Mouse (Mus musculus) thymus, postnatal 4 days (tissue): ENCODE measurements at regions not wholly inside any gene's neighbourhood (a gene's known extent, or its start where the extent isn't known, plus 50 kb on each side); places are given as distances from the start of the nearest gene placed in this dataset.

Source experiments
- DNase-seq: peaks from one replicate; pipeline ENCODE4 v3.0.0; 2021

DNA sequence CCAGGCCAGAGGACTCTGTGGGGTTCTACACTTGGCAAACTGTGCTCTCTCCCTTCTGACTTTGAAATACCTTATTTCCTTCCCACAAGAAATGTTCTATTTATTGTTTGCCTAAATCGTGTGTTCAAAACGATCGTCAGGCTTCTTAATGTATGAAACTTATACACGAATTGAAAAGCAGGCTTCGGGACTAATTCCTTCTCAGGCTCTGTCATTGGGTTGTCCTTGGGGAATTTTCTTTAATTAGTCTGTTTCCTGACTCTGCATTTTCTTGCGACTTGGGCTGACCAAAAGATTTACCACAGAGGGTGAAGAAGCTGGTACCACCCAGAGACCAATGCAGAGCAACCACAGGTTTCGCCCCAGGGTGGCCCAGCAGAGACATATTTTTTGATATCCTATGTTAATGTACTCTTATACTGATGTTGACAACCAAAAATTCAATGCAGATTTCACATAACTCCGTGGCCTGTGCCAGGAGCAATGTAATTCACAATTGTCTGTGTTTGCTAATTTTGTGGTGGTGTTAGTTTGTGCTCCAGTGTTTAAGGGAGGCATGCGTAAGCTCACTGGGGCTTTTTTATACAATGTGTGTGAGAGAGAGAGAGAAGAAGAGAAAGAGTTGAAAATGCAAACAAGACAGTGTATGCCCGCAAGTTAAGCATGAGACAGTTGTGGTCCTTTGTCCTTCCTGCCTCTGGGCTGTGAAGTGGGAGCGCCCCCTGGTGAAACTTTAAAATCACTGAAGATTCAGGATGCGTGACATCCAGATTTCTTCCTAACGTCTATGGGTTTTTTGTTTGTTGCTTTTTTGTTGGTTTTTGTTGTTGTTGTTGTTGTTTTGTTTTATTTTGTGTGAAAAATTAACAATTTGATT lies 452.7 kb downstream of the Sox2 start:
- DNase-seq, result peak; percentile 75

- DNase-seq, result no peak
Observed at GRCm38 (mm10) chr3:35104884-35105283, 454.7 kb downstream of the Sox2 start.

GRCm38 (mm10) chr3:35106097-35106496 lies 455.9 kb downstream of the Sox2 start:
- DNase-seq, result no peak

GRCm38 (mm10) chr3:35133477-35133876 lies 483.3 kb downstream of the Sox2 start:
- no peak for DNase-seq

DNA sequence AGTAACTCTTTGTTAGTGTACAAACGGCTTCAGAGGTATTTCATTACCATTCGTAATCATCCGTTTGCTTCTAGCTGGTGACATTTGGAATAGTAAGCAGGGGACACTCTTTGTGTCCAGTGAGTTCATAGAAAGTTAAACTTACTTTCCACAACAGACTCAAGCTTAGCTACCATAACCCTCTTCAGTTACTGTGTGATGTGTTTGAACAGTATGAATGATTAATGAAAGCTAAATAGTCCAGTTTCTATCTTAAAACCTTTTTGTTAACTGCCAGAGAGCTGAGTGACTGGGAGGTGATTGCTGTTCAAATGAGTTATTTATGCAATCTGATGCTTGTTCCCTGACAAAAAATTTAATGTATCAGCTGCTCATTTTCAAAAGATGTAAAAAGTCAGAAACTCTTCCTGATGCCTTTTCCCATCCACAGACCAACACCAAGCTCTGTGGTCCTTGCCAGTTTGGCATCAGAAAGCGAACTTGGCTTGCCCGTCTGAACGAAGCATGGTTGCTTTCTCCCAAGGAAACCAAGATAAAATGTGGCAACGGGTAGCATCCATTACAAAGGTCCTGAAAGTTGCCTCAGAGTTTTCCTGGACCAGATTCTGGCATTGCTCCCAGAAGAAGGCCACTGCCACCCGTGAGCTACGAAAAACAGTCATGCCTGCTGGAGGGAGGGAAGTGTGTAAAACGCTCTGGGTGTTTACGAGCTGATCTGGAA lies 491.5 kb downstream of the Sox2 start:
- no peak for DNase-seq

- no peak for DNase-seq
Observed at GRCm38 (mm10) chr3:35142683-35143082, 492.5 kb downstream of the Sox2 start.

DNA sequence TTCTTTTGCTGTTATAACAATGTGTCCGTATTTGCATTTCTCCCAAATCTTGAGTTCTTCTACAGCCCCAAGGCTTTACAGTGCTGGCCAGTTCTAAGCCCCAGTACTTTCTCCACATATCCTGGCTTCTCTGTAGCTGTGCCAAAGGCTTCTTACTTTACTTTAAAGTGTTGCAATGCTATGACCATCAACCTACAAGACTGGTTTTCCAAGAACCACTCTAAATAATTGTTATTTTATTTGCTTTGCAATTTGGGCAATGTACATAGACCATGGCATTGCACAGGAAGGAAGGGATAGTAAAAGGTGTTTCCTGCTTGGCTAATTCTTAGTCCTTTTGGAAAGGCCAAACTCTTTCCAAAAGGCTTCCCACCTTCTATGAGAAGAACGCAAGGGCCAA lies 495.4 kb downstream of the Sox2 start:
- DNase-seq, result no peak

GRCm38 (mm10) chr3:35146681-35147080 lies 496.5 kb downstream of the Sox2 start:
- DNase-seq, result no peak

DNA sequence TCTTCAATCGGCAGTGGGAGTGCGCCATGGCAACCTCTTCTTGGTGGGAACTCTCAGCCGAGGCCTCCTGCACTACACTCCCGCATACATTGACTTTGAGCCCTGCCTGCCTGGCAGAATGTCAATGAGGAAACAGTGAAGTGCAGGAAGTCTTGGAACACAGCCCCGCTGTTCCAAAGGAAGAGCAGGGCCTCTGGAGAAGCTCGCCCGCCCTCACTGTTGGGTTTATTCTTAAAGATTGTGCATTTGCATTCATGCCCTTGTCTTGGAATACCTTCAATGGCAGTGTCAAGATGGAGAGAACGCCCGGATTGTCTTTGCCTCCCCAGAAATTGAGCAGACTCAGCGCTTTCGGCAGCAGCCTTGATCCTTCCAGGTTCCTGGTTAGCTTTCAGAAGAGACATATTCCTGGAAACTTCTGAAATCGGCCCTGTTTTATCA lies 499.1 kb downstream of the Sox2 start:
- DNase-seq, result no peak

DNA sequence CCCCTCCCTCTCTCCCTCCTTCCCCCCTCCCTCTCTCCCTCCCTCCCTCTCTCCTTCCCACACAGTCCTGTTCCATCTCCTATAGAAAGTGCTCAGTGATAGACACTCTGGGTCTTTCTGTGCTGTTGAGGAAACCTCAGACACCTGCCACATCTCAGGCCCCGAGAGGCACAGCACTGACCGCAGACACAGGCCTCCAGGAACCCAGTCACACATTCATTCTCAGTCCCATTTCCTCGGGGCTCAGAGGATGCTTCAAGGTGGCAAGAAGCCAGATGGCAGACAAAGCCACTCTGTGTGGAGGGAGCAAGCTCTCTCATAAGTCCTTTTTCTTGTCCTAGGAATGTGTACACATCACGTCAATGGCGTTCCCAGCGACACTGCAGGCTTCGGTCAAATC lies 502.0 kb downstream of the Sox2 start:
- no peak for DNase-seq

- no peak for DNase-seq
Observed at GRCm38 (mm10) chr3:35154266-35154665, 504.1 kb downstream of the Sox2 start.

DNA sequence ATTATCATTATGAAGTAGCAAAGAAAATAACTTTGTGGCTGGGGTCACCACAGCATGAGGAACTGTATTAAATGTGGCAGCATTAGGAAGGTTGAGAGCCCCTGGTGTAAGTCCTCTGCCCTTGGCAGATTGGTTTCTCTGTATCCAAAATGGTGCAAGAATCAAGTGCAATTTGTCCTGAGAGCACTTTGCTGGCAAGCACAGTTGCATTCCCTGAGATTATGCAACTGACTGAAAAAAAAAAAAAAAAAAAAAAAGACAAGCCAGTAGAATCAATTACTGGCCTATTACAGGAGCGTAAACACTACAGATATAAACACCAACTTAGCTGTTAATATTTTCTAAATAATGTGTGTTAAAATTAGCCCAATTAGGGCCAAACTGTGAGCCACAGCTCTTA lies 518.5 kb downstream of the Sox2 start:
- no peak for DNase-seq

DNA sequence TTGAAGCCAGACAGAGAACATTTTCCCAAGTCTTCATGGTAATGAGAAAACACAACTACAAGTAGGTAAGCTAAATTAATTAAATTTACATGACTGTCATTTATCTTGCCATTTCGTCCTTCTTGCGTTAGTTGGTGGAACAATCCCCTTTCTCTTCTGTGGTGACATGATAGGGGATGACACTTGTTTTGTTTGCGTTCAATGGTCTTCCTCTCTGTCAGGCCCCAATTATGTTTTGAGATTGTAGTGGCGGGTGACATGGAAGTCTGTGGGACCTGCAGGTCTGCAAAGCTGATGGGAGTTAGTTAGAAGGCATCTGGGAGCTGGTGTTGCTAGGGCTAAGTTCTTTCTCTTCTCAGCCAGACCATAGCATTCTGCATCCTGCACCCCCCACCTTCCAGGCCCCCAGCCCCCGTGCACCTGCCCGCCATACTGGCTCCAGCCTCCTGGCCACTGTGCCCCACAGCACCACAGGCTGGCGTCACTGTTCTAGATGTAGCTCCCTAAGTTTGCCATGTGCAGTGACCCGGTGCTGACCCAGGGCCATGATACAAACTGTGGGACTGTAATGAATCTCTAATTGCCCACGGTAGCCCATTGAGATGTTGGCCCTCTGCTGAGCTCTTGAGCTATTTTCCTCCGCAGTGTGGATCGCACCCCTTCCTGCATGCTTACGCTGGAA lies 528.7 kb downstream of the Sox2 start:
- DNase-seq, result no peak

GRCm38 (mm10) chr3:35208526-35208925 lies 545.4 kb upstream of the Atp11b start:
- no peak for DNase-seq

DNA sequence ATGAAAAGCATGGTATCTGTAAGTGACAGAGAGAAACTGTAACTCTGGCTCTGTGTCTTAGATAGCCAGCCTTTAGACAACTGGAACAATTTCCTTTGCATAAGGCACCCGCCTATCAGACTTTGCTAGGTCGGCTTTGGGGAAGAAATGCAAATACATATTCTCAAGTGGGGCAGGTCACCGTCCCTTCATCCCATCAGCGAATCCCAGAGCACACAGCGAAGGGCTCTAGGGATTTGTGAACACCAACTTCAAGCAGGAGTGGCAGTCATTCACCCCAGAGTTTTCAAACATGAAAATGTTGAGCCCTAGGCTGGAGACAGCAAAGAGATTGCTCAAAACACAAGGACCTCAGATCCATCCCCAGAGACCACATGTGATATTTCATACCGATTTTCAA lies 534.5 kb upstream of the Atp11b start:
- DNase-seq, result no peak

GRCm38 (mm10) chr3:35221183-35221582 lies 532.7 kb upstream of the Atp11b start:
- no peak for DNase-seq

DNA sequence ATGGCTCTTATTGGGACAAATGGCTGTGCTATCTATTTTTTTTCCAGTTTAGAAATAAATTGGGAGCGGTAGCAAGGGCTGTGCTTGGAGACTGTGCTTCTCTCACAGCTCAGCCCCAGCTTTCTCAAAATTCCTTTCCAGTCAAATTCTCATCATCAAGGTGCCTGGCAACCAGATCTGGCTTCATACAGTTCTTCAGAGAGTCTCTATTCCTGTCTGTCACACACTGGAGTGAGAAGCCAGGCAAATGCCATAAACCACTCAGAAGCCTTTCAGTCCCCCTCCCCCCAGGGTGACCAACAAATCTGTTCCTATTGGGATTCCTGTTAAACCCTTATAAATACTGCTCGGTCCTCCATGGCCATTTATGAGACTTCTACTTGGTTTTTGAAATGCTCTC lies 531.7 kb upstream of the Atp11b start:
- DNase-seq, result no peak

GRCm38 (mm10) chr3:35225051-35225701 lies 528.7 kb upstream of the Atp11b start:
- no peak for DNase-seq

GRCm38 (mm10) chr3:35225774-35226365 lies 528.0 kb upstream of the Atp11b start:
- DNase-seq, result no peak

DNA sequence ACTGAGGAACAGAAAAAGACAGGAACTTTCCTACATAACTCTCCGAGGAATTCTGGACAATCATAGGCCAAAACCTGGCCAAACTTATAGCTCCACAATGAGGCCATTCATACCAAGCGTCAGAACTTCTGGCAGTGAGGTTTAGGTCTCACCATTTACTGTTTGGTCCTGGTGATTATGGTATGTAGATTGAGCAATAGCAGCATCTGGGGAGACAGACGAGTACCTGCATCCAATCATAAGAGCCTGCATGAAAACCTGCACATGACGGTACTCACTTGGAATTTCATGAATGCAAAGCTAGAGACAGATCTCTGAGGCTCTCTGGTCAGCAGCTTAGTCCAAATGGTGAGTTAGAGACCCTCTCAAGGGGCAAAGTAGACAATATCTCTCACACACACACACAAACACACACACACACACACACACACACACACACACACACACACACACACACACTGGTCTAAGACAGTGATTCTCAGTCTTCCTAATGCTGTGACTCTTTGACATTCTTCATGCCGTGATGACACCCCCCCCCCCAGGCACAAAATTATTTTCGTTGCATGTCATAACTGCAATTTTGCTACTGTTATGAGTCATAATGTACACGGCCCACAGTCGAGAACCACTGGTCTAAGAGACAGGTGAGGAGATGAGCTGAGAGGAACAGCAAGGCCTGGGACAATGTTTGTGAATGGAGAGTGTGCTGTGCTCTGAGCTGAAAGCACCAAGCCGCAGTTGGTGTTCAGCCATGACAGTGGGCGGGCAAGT lies 522.6 kb upstream of the Atp11b start:
- DNase-seq, result no peak

DNA sequence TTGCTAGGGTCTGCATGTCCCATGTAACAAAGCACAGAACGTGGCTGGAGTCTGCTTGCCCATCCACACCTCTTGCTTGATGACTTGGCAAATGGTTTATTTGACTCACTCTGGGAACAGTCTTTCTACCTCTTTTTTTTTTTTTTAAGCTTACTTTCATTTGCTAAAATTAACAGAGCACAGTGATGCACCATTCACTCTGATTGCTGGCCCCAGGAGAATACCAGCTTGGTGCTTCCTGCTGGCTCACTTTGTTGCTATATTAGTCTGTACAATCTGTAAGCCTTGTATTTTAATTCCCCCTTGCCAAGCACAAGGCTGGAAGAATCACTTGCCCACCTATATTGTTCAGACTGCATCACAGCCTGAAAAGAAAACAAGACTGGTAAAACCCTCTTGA lies 521.4 kb upstream of the Atp11b start:
- no peak for DNase-seq

GRCm38 (mm10) chr3:35235066-35235465 lies 518.8 kb upstream of the Atp11b start:
- no peak for DNase-seq
